Mouse (Mus musculus) liver, embryonic 14.5 days (tissue): ENCODE measurements around the gene Olfr688. TPM values are rescaled to one million over a fixed set of nuclear protein-coding genes. Genes with fewer than 3 reads are reported as not detected.

Experiments
- ATAC-seq: fragments of 200-750 bp; cut with Nextera tagmentation; 2 replicates; pipeline ENCODE4 v1.8.0; 2017; ENCODE audit warnings: moderate number of reproducible peaks, mild to moderate bottlenecking, moderate library complexity; ENCODE audit not compliant: insufficient read depth
- DNase-seq, 3 experiments: peaks; one replicate each; pipeline ENCODE4 v3.0.0-alpha.2; 2012 to 2013; ENCODE audit warnings: low read depth in 3 of 3, low spot score in 3 of 3
- H3K27ac ChIP-seq: fragments of 300-500 bp; sonication (generic); 2 replicates; pipeline ENCODE4 v1.5.1; 2014; ENCODE audit warnings: moderate library complexity, mild to moderate bottlenecking, control low read depth, inconsistent platforms
- H3K27me3 ChIP-seq: fragments of 300-500 bp; sonication (generic); 2 replicates; pipeline ENCODE4 v1.6.1; 2014; ENCODE audit warnings: mild to moderate bottlenecking, low read length, moderate library complexity; ENCODE audit not compliant: control insufficient read depth, insufficient read depth
- H3K36me3 ChIP-seq: fragments of 300-500 bp; sonication (generic); replicated peaks from 2 replicates; pipeline ENCODE4 v1.6.1; 2014; ENCODE audit warnings: low read depth; ENCODE audit not compliant: control insufficient read depth, insufficient read depth
- H3K4me1 ChIP-seq, 2 experiments: fragments of 200-500 bp in 1 of 2; fragments of 300-500 bp in 1 of 2; sonication (generic) in 1 of 2; replicated peaks; 2 replicates each; pipeline ENCODE4 v1.6.1; 2012 to 2014; ENCODE audit warnings: antibody characterized with exemption in 1 of 2, inconsistent platforms in 1 of 2, low read length in 1 of 2; ENCODE audit not compliant: control insufficient read depth in 2 of 2, insufficient read depth in 2 of 2
- H3K4me2 ChIP-seq: fragments of 300-500 bp; sonication (generic); 2 replicates; pipeline ENCODE4 v1.6.1; 2014; ENCODE audit warnings: low read depth, mild to moderate bottlenecking, control low read depth, moderate library complexity
- H3K4me3 ChIP-seq, 2 experiments: fragments of 200-500 bp in 1 of 2; fragments of 300-500 bp in 1 of 2; sonication (generic) in 1 of 2; 2 replicates each; pipeline ENCODE4 v1.5.1; 2012 to 2014; ENCODE audit warnings: low read depth in 2 of 2, low read length in 2 of 2, mild to moderate bottlenecking in 2 of 2, control low read depth in 1 of 2, inconsistent platforms in 1 of 2, moderate library complexity in 1 of 2; ENCODE audit not compliant: insufficient read depth in 1 of 2
- H3K9ac ChIP-seq: fragments of 300-500 bp; sonication (generic); replicated peaks from 2 replicates; pipeline ENCODE4 v1.6.1; 2014; ENCODE audit warnings: mild to moderate bottlenecking, control low read depth, moderate library complexity
- H3K9me3 ChIP-seq: fragments of 300-500 bp; sonication (generic); 2 replicates; pipeline ENCODE4 v1.6.1; 2016; ENCODE audit warnings: low read length, mixed read lengths; ENCODE audit not compliant: control insufficient read depth
- CTCF ChIP-seq: IDR thresholded peaks from 2 replicates; pipeline ENCODE4 v1.5.1; 2016; ENCODE audit warnings: antibody characterized with exemption, low read depth, control low read depth
- EP300 ChIP-seq: IDR thresholded peaks from 2 replicates; pipeline ENCODE4 v1.6.1; 2016; ENCODE audit warnings: antibody characterized with exemption, low read depth
- WGBS: fragments of 180-500 bp; shearing (Covaris S2); extraction: QIAGEN DNeasy Blood & Tissue Kit; methylation state at CpG from one replicate; pipeline ENCODE4 v1.1.7; 2014; ENCODE audit not compliant: insufficient replicate concordance; 5-methylcytosine and 5-hydroxymethylcytosine counted together
- polyA plus RNA-seq, 2 experiments: library from polyadenylated mRNA; depleted of rRNA in 1 of 2; stranded (reverse) in 1 of 2; unstranded in 1 of 2; fragments of >200 nt; fragmentation: Nextera tagmentation in 1 of 2; extraction: Ambion mirVana in 1 of 2; gene quantifications; 2 replicates each; pipeline versions ENCODE4 v1.2.1 to v1.2.3; 2012 to 2014

Gene Olfr688
- polyA plus RNA-seq (2012; rRNA removed) (not detected in 2 replicates), polyA plus RNA-seq (2014; fragmentation: Nextera tagmentation; extraction: Ambion mirVana) (not detected in 2 replicates)

- no peak for TF ChIP-seq EP300
- no peak for TF ChIP-seq CTCF
- H3K9ac ChIP-seq, result no peak within 1 kb of the TSS
- H3K4me1 ChIP-seq, result no peaks in the 10 kb centered on the region
- 52% methylated on average over 6 of the region's 6 CpGs for WGBS
- no peak for ATAC-seq
- H3K4me3 ChIP-seq, result no peak within 1 kb of the TSS
- H3K9me3 ChIP-seq, result no peaks in the 10 kb centered on the region
- no peak for DNase-seq
- H3K27me3 ChIP-seq, result no peaks in the 10 kb centered on the region
- H3K36me3 ChIP-seq, result no peaks in the 10 kb centered on the region
- H3K4me2 ChIP-seq, result no peak within 1 kb of the TSS
- no peak within 1 kb of the TSS for H3K27ac ChIP-seq
These were observed at the start of gene Olfr688 for GRCm38 (mm10) chr7:105287795-105288194. Olfr688 (plus strand) TSS chr7:105288095.

DNA sequence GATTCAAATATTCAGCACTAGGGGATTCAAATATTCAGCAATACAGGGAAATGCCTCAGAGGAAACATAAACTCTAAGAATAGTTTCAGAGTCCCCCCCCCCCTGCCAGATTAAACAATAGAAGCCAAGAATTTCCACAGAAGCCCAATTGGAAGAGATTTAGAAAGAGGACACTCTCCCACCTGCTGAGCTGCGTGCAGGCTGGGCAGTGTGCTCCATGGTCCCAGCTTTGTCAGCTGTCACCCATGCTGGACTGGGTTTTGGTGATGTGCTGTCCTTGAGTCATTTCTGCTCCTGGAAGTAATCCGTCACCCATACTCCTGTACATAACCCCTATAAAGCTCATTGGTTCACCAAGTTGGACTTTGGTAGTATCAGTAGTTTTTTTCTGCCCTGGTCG lies 40.2 kb upstream of the Olfr688 start:
- no peak for ATAC-seq
- no peak overlapping the region for H3K4me2 ChIP-seq
- H3K4me3 ChIP-seq, result no peak overlapping the region
- H3K9me3 ChIP-seq, result no peaks in the 10 kb centered on the region
- no peak overlapping the region for H3K27ac ChIP-seq
- H3K9ac ChIP-seq, result no peak overlapping the region
- TF ChIP-seq EP300 (no peak), CTCF (no peak)
- DNase-seq, result no peak
- H3K36me3 ChIP-seq, result no peaks in the 10 kb centered on the region
- H3K27me3 ChIP-seq, result no peaks in the 10 kb centered on the region
- H3K4me1 ChIP-seq, result no peaks in the 10 kb centered on the region
- 66% methylated on average over 3 of the region's 3 CpGs for WGBS

GRCm38 (mm10) chr7:105248197-105248596 lies 39.7 kb upstream of the Olfr688 start:
- Histone ChIP-seq H3K9ac (no peak overlapping the region), H3K4me3 (no peak overlapping the region), H3K27me3 (no peaks in the 10 kb centered on the region), H3K4me1 (no peaks in the 10 kb centered on the region), H3K36me3 (no peaks in the 10 kb centered on the region), H3K27ac (no peak overlapping the region), H3K9me3 (no peaks in the 10 kb centered on the region), H3K4me2 (no peak overlapping the region)
- DNase-seq (no peak), ATAC-seq (no peak)
- no peak for TF ChIP-seq EP300
- 20% methylated on average over 1 of the region's 1 CpGs for WGBS

DNA sequence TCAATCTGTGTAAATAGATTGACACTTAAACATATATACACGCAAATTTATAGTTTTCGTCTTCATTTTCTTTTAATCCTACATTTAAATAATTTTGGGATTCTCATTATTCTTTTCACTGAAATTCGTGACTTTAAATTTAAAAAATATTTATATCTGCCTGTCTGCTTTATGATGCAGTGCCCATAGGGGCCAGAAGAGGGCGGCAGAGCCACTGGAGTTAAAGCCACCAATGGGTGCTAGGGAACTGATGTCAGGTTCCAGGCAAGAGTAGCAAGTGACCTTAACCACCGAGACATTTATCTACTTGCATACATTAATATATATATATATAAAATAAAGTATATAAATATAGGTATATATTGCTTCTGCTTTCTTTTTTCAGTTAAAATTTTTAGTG lies 31.2 kb upstream of the Olfr688 start:
- no peak for TF ChIP-seq EP300
- TF ChIP-seq CTCF, result peak; percentile 60
- H3K4me1 ChIP-seq, result no peaks in the 10 kb centered on the region
- H3K27ac ChIP-seq, result no peak overlapping the region
- no peaks in the 10 kb centered on the region for H3K36me3 ChIP-seq
- H3K4me2 ChIP-seq, result no peak overlapping the region
- DNase-seq, result peak in 1 of 3 experiments; percentile 4
- H3K9me3 ChIP-seq, result no peaks in the 10 kb centered on the region
- ATAC-seq, result no peak
- 41% methylated on average over 5 of the region's 5 CpGs for WGBS
- no peak overlapping the region for H3K9ac ChIP-seq
- no peak overlapping the region for H3K4me3 ChIP-seq
- H3K27me3 ChIP-seq, result no peaks in the 10 kb centered on the region

DNA sequence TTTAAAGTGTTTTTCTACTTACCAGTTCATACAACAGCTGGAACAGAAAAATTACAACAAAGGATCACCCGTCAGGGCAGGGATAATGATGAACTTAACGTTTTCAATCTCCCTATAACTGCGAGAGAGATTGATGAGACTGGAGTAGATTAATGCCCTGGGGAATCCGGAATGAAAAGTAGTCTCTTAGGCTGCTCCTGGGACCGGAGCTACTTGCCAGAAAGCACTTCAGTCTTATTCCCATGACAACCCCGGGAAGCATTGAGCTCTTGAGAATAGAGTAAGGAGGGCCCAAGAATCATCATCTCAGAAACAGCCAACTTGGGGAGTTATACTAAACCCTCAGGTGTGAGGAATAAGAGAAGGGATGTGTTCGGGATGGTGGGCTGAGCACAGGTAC lies 15.5 kb upstream of the Olfr688 start:
- TF ChIP-seq CTCF (no peak), EP300 (no peak)
- no peaks in the 10 kb centered on the region for H3K36me3 ChIP-seq
- H3K9me3 ChIP-seq, result no peaks in the 10 kb centered on the region
- no peak overlapping the region for H3K9ac ChIP-seq
- no peak for DNase-seq
- no peaks in the 10 kb centered on the region for H3K4me1 ChIP-seq
- H3K4me2 ChIP-seq, result no peak overlapping the region
- no peak for ATAC-seq
- H3K4me3 ChIP-seq, result no peak overlapping the region
- WGBS, result 56% methylated on average over 7 of the region's 7 CpGs
- no peak overlapping the region for H3K27ac ChIP-seq
- H3K27me3 ChIP-seq, result no peaks in the 10 kb centered on the region

DNA sequence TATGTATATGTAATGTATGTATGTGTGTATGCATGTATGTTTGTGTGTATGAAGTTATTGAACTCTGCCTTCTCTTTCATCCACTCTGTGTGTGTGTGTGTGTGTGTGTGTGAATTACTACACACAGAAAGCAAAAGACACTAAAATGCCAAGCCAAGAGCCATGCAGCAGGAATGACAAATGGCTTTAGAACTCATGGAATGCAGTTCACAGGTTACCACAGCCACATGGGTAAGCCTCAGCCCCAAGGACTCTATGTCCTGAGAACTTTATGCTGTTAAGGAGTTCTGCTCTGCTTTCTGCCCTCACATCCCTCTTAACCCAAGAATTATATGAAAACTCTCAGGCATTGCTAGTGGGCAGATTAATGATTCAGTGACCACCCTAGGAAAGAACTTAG lies 2.2 kb downstream of the Olfr688 start:
- no peak for ATAC-seq
- Histone ChIP-seq H3K27ac (no peak overlapping the region), H3K36me3 (no peaks in the 10 kb centered on the region), H3K9me3 (no peaks in the 10 kb centered on the region), H3K4me1 (no peaks in the 10 kb centered on the region), H3K4me3 (no peak overlapping the region), H3K4me2 (no peak overlapping the region), H3K27me3 (no peaks in the 10 kb centered on the region), H3K9ac (no peak overlapping the region)
- no peak for DNase-seq
- no peak for TF ChIP-seq EP300
- TF ChIP-seq CTCF, result no peak
